Mouse (Mus musculus) small intestine, adult 2 months (tissue): ENCODE results near the gene B3galnt1.

Experiments used
- CTCF ChIP-seq: fragments of 200-500 bp; IDR thresholded peaks from 2 replicates; pipeline ENCODE4 v1.5.1; 2012; ENCODE audit warnings: low read depth, mild to moderate bottlenecking, control low read depth, inconsistent platforms, low read length, moderate library complexity, mixed read lengths; ENCODE audit not compliant: insufficient replicate concordance, insufficient read length; ENCODE audit errors: extremely low read depth
- POLR2A ChIP-seq: fragments of 200-500 bp; IDR thresholded peaks from 2 replicates; pipeline ENCODE4 v1.6.1; 2012; ENCODE audit warnings: low read depth, mild to moderate bottlenecking, control low read depth, inconsistent platforms, low read length, moderate library complexity

DNA sequence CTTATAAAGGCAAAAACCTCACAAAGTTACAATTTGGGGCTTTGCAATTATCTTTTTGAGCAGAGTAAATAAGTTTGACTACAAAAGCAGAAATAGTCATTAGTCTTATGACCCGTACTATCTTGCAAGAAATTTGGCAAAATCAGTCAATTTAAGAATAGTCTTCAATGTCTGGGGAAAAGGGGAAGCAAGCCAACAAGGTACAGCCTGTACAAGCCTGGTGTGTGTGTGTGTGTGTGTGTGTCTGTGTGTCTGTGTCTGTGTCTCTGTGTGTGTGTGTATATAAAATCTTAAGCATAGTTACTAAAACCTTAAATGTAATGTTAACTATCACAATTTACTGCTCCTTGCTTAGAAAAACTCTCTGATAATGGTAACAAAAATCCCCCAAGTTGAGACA, 8.2 kb upstream of the B3galnt1 start:
- TF ChIP-seq CTCF = no peak
- no peak for TF ChIP-seq POLR2A
